Mouse (Mus musculus): ENCODE data around the gene Galm.
A peak's percentile ranks its signal among the peaks of the same experiment; 100 is the strongest.
"Not testable (repeated sequence)": the region's sequence is repeated elsewhere in the genome, so short reads cannot be mapped to it uniquely, and the experiment has no call there.

Gene Galm

GRCm38 (mm10) chr17:80206671-80207581, 79.7 kb downstream of the Galm start, which contains the start of the genes Srsf7 and Ttc39d:
Srsf7 (minus strand) TSS chr17:80207307.
Ttc39d (plus strand) TSS chr17:80207460.
- DNase-seq (ENCODE audit: low read depth): peak; percentile 99

- not testable (repeated sequence) for DNase-seq (ENCODE audit: low read depth)
These were observed 86.7 kb downstream of the Galm start for GRCm38 (mm10) chr17:80213998-80214397.

GRCm38 (mm10) chr17:80220131-80220530, 92.9 kb downstream of the Galm start:
- no peak for DNase-seq (ENCODE audit: low read depth)

GRCm38 (mm10) chr17:80221202-80221601, 93.9 kb downstream of the Galm start:
- DNase-seq (ENCODE audit: low read depth): no peak

- peak; percentile 20 for DNase-seq (ENCODE audit: low read depth)
These were observed 94.8 kb downstream of the Galm start for GRCm38 (mm10) chr17:80221890-80222628.

- DNase-seq (ENCODE audit: low read depth): no peak
These were observed 96.6 kb downstream of the Galm start for GRCm38 (mm10) chr17:80223829-80224228.

GRCm38 (mm10) chr17:80224326-80225116, 97.2 kb downstream of the Galm start, which contains the start of gene Gemin6:
Gemin6 (plus strand) TSS chr17:80224441.
- DNase-seq (ENCODE audit: low read depth): peak; percentile 92

- DNase-seq (ENCODE audit: low read depth): not testable (repeated sequence)
These were observed 97.9 kb downstream of the Galm start for GRCm38 (mm10) chr17:80225142-80225541.

- DNase-seq (ENCODE audit: low read depth): no peak
These were observed 102.1 kb downstream of the Galm start for GRCm38 (mm10) chr17:80229396-80229795.

GRCm38 (mm10) chr17:80233844-80234243, 106.6 kb downstream of the Galm start:
- no peak for DNase-seq (ENCODE audit: low read depth)

GRCm38 (mm10) chr17:80234376-80234775, 107.1 kb downstream of the Galm start:
- no peak for DNase-seq (ENCODE audit: low read depth)

Data from NIH3T3 (cell line).